Mouse (Mus musculus) forebrain, embryonic 11.5 days (tissue): Measurements from ENCODE around the gene Smad1. TPM values are rescaled to one million over a fixed set of nuclear protein-coding genes. Genes with fewer than 3 reads are reported as not detected.

Experiments used
- ATAC-seq: fragments of 200-750 bp; cut with Nextera tagmentation; replicated peaks from 2 replicates; pipeline ENCODE4 v1.8.0; 2017; ENCODE audit warnings: moderate TSS enrichment; ENCODE audit not compliant: low FRiP score
- DNase-seq: peaks from one replicate; pipeline ENCODE4 v3.0.0-alpha.2; 2017; ENCODE audit warnings: low spot score
- H3K27ac ChIP-seq: fragments of 300-500 bp; sonication (generic); 2 replicates; pipeline ENCODE4 v1.5.1; 2014; ENCODE audit warnings: low read depth, low read length
- H3K27me3 ChIP-seq: fragments of 300-500 bp; sonication (generic); 2 replicates; pipeline ENCODE4 v1.6.1; 2014; ENCODE audit warnings: mild to moderate bottlenecking, low read length, mixed read lengths; ENCODE audit not compliant: control insufficient read depth, insufficient read depth
- H3K36me3 ChIP-seq: fragments of 300-500 bp; sonication (generic); 2 replicates; pipeline ENCODE4 v1.6.1; 2014; ENCODE audit warnings: mild to moderate bottlenecking, low read length, moderate library complexity, mixed read lengths; ENCODE audit not compliant: control insufficient read depth, insufficient read depth
- H3K4me1 ChIP-seq: fragments of 300-500 bp; sonication (generic); replicated peaks from 2 replicates; pipeline ENCODE4 v1.6.1; 2014; ENCODE audit warnings: low read length, mixed read lengths; ENCODE audit not compliant: control insufficient read depth, insufficient read depth
- H3K4me2 ChIP-seq: fragments of 300-500 bp; sonication (generic); 2 replicates; pipeline ENCODE4 v1.6.1; 2014; ENCODE audit warnings: low read depth, mild to moderate bottlenecking, low read length, moderate library complexity, mixed read lengths; ENCODE audit not compliant: severe bottlenecking
- H3K4me3 ChIP-seq: fragments of 300-500 bp; sonication (generic); 2 replicates; pipeline ENCODE4 v1.5.1; 2014; ENCODE audit warnings: low read depth, low read length
- H3K9ac ChIP-seq: fragments of 300-500 bp; sonication (generic); 2 replicates; pipeline ENCODE4 v1.6.1; 2014; ENCODE audit warnings: low read length
- H3K9me3 ChIP-seq: fragments of 300-500 bp; sonication (generic); 2 replicates; pipeline ENCODE4 v1.6.1; 2016; ENCODE audit warnings: low read length, mixed read lengths; ENCODE audit not compliant: control insufficient read depth
- WGBS: fragments of 180-500 bp; shearing (Covaris S2); extraction: QIAGEN DNeasy Blood & Tissue Kit; methylation state at CpG from one replicate; pipeline ENCODE4 v1.1.7; 2014; 5-methylcytosine and 5-hydroxymethylcytosine counted together
- polyA plus RNA-seq: library from polyadenylated mRNA; unstranded; fragments of >200 nt; fragmentation: Nextera tagmentation; extraction: Ambion mirVana; gene quantifications from 2 replicates; pipeline ENCODE4 v1.2.1, GENCODE M21; 2014

Gene Smad1
- polyA plus RNA-seq, 1 experiment from 2014 or later = 57.6 TPM

DNA sequence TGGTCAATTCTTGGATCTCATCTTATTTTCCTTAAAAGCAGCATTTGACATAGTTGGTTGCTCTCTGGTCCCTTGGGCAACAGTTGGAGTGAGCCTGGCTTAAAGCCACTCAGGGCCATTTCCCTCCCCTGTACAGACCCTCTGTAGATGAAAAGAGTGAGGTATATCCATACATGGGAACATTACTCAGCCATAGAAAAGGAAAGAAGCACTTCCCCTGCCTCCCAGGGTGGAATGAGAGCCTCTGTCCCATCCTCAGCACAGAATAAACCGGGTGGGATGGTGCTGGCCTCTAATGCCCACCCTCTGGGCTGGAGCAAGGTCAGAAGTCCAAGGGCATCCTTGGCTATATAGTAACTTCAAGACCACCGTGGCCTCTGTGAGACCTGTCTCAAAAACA, 1.4 kb upstream of the Smad1 start:
- no peak overlapping the region for H3K27ac ChIP-seq
- no peaks in the 10 kb centered on the region for H3K36me3 ChIP-seq
- H3K4me2 ChIP-seq = no peak overlapping the region
- ATAC-seq = no peak
- WGBS = 79% methylated on average over 2 of the region's 2 CpGs
- no peak for DNase-seq
- H3K9ac ChIP-seq = no peak overlapping the region
- no peaks in the 10 kb centered on the region for H3K27me3 ChIP-seq
- no peak overlapping the region for H3K4me3 ChIP-seq
- H3K4me1 ChIP-seq = peaks cover 3% of the 10 kb centered on the region; the same call in 1 of the 2 replicates
- H3K9me3 ChIP-seq = no peaks in the 10 kb centered on the region

DNA sequence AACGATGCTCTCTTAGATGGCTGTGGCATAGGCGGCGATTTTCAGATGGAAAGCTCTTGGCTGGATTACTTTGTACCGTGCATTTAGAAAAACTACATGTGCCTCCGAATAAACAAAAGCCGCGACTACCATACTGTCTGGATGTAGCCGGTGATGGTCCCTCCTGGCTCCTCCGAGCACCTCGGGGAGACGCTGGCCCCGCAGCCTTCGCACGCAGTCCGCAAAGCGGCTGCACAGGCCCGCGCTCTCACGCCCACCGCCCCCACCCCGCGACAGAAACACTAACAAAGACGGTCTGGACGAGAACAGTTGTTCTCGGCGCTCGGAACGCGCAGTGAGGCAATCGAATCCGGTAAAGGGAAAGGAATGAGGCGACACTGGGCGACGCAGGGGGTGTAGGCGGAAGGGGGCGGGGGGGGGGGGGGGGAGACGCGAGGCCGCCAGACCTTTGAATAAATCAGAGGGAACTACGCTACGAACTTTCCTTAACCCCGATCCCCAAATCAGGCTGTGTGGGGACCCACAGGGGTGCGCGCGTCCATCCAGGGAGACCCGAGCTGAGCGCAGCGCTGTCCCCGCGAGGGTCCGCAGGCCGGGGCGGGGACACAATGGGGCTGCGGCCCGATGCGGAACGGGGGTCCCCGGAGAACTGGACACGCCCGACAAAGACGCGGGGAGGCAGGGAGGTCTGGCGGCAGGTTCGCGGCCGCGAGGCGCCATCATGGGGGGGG, 902 bp downstream of the Smad1 start:
- Histone ChIP-seq H3K36me3 (no peaks in the 10 kb centered on the region), H3K9ac (peak overlapping the region; percentile 97), H3K27me3 (no peaks in the 10 kb centered on the region), H3K27ac (peak overlapping the region; percentile 91), H3K4me3 (peak overlapping the region; percentile 88), H3K4me2 (peak overlapping the region; percentile 48), H3K9me3 (no peaks in the 10 kb centered on the region), H3K4me1 (peaks cover 4% of the 10 kb centered on the region; the same call in 1 of the 2 replicates)
- peak; percentile 72 for ATAC-seq
- WGBS = 1% methylated on average over 48 of the region's 68 CpGs
- DNase-seq = peak; percentile 84

DNA sequence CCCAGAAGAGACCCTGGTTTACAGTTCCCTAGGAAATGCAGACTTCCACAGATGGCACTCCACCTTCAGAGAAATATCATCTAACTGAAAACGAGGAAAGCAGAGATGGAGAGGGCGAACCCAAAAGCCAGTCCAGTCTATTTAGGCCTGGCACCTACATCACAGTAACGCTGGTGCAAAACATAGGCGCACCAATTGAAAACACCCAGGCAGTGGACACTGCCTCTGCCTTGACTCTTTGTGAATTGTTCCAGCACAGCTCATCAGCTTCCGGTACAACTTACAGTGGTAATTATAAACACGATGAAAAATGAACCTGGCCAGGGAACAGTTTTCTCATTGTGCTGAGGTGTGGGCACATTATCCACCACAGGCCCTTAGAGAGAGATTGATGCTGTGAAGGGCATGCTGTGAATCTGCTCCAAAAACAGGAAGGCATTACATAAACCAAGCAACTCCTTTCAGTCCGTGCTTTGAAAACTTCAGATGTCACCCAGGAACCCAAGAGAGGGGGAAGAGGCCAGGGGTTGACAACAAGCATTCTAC, 1.5 kb downstream of the Smad1 start:
- Histone ChIP-seq H3K4me3 (peak overlapping the region; percentile 88), H3K27me3 (no peaks in the 10 kb centered on the region), H3K36me3 (no peaks in the 10 kb centered on the region), H3K27ac (peak overlapping the region; percentile 91), H3K9me3 (no peaks in the 10 kb centered on the region), H3K4me1 (peaks cover 4% of the 10 kb centered on the region; the same call in 1 of the 2 replicates), H3K9ac (peak overlapping the region; percentile 97), H3K4me2 (peak overlapping the region; percentile 48)
- DNase-seq (no peak), ATAC-seq (peak; percentile 1; the same call in 1 of the 2 replicates)
- WGBS = 20% methylated on average over 7 of the region's 7 CpGs

DNA sequence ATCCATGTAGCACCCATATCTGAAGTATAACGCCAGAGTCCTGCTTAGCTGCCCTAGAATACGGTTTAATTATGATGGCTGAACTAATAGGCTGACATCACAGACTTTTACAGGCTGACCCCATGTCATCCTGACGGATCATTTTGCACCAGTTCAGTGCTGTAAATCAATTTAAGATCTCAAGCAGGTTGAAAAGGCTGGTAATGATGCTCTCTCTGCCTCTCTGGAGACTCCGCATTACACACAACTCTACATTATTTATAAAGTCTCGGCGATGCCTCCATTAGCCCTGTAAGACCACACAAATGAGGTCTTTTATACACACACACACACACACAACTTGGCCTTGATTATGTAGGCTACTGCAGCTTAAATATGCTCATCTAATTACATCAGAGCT, 2.4 kb downstream of the Smad1 start:
- no peak overlapping the region for H3K27ac ChIP-seq
- 63% methylated on average over 6 of the region's 6 CpGs for WGBS
- no peak overlapping the region; the same call in 1 of the 2 replicates for H3K4me3 ChIP-seq
- no peaks in the 10 kb centered on the region for H3K27me3 ChIP-seq
- H3K4me2 ChIP-seq = peak overlapping the region; percentile 15; the same call in 1 of the 2 replicates
- no peaks in the 10 kb centered on the region for H3K9me3 ChIP-seq
- no peak for DNase-seq
- ATAC-seq = no peak
- H3K4me1 ChIP-seq = peaks cover 7% of the 10 kb centered on the region; the same call in 1 of the 2 replicates
- no peaks in the 10 kb centered on the region for H3K36me3 ChIP-seq
- H3K9ac ChIP-seq = peak overlapping the region; percentile 7; the same call in 1 of the 2 replicates

DNA sequence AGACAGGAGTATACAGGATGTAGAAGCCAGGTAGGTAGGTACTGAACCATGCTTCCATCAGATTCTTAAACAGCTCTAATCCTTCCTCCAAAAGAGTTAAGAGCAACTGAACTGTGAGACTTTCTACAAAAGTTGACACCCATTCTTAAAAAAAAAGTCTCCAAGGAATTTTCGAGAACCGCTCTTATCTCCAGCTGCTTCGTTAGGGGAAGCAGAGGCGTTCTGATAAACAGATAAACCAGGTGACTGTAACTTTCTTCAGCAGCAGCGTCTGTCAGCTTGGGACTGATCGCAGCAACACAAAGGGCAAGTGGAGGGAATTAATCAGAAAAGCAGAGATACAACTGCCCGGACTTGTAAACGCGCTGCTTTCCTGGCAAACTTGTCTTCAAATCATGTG, 5.3 kb downstream of the Smad1 start:
- Histone ChIP-seq H3K27ac (no peak overlapping the region), H3K9ac (no peak overlapping the region), H3K27me3 (no peaks in the 10 kb centered on the region), H3K4me3 (no peak overlapping the region), H3K4me2 (no peak overlapping the region), H3K36me3 (no peaks in the 10 kb centered on the region), H3K9me3 (no peaks in the 10 kb centered on the region), H3K4me1 (peaks cover 7% of the 10 kb centered on the region; the same call in 1 of the 2 replicates)
- DNase-seq (no peak), ATAC-seq (no peak)
- 77% methylated on average over 9 of the region's 9 CpGs for WGBS

DNA sequence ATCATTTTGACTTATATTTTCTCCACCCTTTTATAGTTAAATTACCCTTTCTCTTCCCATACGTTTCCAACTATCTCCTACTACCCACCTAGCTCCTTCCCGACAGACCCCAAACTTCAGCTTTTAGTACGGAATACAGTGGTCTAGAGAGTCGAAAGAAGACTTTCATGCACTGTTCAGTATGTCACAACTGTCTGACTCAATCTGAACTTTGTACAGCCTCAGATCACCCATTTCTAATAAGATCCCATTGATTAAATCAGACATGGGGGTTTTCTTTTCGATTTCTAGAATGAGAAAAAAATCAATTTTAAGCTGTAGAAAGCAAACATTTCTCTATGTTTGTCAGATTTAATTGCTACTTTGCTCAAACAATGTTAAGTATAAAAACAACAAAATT, 6.1 kb downstream of the Smad1 start:
- Histone ChIP-seq H3K4me1 (peaks cover 7% of the 10 kb centered on the region; the same call in 1 of the 2 replicates), H3K27ac (no peak overlapping the region), H3K9me3 (no peaks in the 10 kb centered on the region), H3K4me2 (no peak overlapping the region), H3K27me3 (no peaks in the 10 kb centered on the region), H3K4me3 (no peak overlapping the region), H3K36me3 (no peaks in the 10 kb centered on the region), H3K9ac (no peak overlapping the region)
- ATAC-seq (no peak), DNase-seq (no peak)
- 87% methylated on average over 5 of the region's 5 CpGs for WGBS

DNA sequence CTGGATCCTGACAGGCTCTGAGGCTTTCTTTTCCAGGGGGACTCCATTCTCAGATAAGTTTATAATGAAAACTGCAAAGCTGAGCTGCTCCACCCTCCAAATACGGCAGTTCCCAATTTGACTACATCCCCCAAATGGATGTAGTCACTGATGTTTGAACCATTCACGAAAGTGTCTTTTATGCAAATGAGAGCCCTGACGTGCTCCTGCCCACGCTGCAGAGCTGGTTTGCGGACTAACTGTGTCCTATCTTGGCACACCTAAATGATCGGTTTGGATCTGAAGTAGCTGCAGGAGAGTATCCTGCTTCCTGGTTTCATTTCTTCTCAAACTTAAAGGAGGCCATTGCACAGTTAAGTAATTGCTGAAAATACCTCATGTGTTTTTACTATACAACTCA, 6.7 kb downstream of the Smad1 start:
- DNase-seq (no peak), ATAC-seq (no peak)
- H3K9me3 ChIP-seq = no peaks in the 10 kb centered on the region
- H3K36me3 ChIP-seq = no peaks in the 10 kb centered on the region
- 60% methylated on average over 6 of the region's 6 CpGs for WGBS
- H3K27me3 ChIP-seq = no peaks in the 10 kb centered on the region
- no peak overlapping the region for H3K4me3 ChIP-seq
- no peak overlapping the region for H3K4me2 ChIP-seq
- no peak overlapping the region for H3K9ac ChIP-seq
- H3K27ac ChIP-seq = no peak overlapping the region
- peaks cover 7% of the 10 kb centered on the region; the same call in 1 of the 2 replicates for H3K4me1 ChIP-seq

DNA sequence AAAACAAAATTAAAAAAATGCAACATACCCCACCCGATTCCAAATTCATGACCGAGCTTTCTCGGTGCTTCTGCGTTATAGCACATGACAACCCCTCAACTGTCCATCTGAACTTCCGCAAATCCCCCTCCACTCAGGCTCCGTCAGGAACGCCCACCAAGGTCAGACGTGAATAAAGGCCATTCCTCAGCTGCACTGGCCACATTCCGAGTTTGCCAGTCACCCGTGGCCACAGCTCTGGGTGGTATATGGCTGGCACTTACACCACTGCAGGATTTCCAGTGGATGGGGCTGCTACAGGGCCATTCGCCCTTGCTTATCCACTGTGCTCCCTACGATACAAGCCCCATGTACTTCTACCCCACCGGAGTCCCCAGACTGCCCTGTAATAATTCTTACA, 7.9 kb downstream of the Smad1 start:
- H3K27ac ChIP-seq = no peak overlapping the region
- H3K4me1 ChIP-seq = peaks cover 5% of the 10 kb centered on the region; the same call in 1 of the 2 replicates
- no peak overlapping the region for H3K4me2 ChIP-seq
- ATAC-seq (0 out of 2 replicates have a peak, but pooled peaks have one; percentile 42), DNase-seq (no peak)
- H3K9ac ChIP-seq = no peak overlapping the region
- H3K9me3 ChIP-seq = no peaks in the 10 kb centered on the region
- no peaks in the 10 kb centered on the region for H3K27me3 ChIP-seq
- no peaks in the 10 kb centered on the region; the same call in 1 of the 2 replicates for H3K36me3 ChIP-seq
- WGBS = 84% methylated on average over 13 of the region's 13 CpGs
- H3K4me3 ChIP-seq = no peak overlapping the region
